Mouse (Mus musculus): ENCODE measurements around the gene Ly6g5c.
"Not testable (repeated sequence)": the region's sequence is repeated elsewhere in the genome, so short reads cannot be mapped to it uniquely, and the experiment has no call there.

Gene Ly6g5c

GRCm38 (mm10) chr17:35106522-35106921 lies 1.6 kb upstream of the Ly6g5c start:
- DNase-seq (ENCODE audit: low spot score in 2 of 2), result no peak

DNA sequence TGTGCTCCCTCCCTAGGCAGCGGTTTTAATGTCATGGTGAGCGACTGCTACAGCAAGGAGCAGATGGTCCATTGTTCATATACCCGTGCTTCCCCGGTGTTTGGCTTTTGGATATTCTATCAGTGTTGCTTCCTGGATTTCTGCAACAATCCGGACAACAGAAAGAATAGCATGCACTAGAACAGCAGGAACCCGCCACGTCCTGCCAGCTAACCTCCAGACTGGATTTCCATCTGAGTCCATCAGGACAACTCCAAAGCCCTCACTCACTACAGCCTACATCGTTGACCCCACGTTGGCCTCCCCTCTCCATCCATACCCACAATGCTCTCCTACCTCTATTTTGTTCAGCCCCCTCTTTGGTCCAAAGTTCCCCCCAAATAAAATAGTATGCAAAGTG lies 3.7 kb downstream of the Ly6g5c start:
- DNase-seq (ENCODE audit: low spot score in 2 of 2), result no peak

DNA sequence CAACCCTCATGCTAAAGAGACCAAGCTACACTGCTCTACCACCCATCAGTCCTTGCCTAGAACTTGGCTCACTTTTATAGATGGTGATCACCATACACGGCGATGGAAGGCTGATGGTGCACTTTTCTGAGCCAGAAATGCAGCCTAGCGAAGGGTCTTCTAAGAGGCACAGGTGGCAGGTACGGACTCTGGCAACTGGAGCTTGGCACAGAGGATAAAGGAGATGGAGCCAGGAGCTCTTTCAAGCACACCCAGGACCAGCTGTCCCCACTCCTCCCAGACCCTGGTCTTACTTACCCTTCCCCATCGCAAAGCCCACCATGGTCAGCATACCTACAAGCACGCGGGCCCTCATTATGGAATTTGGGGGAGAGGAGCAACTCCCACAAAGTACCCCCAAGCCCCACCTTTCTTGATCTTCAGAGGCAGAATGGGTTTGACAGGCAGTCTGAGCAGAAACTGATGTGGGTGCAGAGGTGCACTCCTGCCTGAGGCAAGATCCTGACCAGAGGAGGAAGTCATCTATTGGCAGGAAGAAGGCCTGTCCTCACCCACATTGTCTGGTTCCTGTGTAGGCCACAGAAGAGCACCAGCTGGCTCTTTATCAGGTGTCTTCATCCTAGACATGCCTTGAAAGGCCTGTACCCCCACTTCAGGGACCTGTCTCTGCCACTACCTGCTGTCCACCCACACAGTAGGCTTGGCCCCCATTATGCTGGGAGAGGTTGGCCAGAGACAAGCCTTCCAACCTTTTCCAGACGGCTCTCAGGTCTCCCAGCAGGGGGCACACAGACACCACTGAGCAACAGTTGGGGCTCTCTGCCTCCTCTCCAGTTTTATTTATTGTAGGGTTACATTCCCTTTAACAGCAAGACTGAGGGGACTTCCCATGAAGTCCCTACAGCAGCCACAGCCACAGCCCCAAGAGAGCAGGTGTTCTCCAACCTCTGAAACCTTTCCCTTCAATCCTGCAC lies 7.3 kb downstream of the Ly6g5c start, which contains the start of gene Ly6g5b:
Gene Ly6g5b, minus strand, starts transcription at position 383 of the 974 bp plus-strand sequence.
- no peak for DNase-seq (ENCODE audit: low spot score in 2 of 2)

- DNase-seq (ENCODE audit: low spot score in 2 of 2), result no peak
Observed at GRCm38 (mm10) chr17:35120745-35121142, 12.7 kb downstream of the Ly6g5c start.

- peak; percentile 91 to 97 for DNase-seq (ENCODE audit: low spot score in 2 of 2)
Observed at GRCm38 (mm10) chr17:35121143-35121799, 13.2 kb downstream of the Ly6g5c start, which contains the start of gene Gpank1. Gene Gpank1, plus strand, starts transcription at chr17:35121455.

DNA sequence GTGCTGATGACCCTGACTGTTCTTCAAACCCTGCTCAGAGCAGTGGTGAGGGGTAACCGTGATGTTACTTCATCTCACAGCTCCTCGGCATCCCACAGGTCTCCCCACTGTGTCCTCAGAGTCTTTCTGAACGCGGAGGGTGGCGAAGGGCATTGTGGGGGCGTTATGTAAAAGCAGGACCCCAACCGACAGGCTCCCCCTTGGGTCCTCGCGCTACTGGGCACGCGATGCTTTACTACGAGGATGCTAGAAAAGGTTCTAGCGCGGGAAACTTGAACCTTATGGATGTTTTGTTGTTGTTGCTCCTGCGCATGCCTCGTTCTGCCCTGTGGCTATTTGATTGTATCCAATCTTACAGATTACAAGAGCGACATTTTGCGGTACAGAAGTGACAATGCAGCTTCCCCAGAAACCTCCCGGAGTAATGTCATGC lies 13.8 kb downstream of the Ly6g5c start, which contains the start of gene Csnk2b:
Gene Csnk2b, minus strand, starts transcription at position 183 of the 433 bp plus-strand sequence.
- peak in 1 of 2 experiments; percentile 58 for DNase-seq (ENCODE audit: low spot score in 2 of 2)

GRCm38 (mm10) chr17:35123287-35123686 lies 15.2 kb downstream of the Ly6g5c start:
- DNase-seq (ENCODE audit: low spot score in 2 of 2), result not testable (repeated sequence)

DNA sequence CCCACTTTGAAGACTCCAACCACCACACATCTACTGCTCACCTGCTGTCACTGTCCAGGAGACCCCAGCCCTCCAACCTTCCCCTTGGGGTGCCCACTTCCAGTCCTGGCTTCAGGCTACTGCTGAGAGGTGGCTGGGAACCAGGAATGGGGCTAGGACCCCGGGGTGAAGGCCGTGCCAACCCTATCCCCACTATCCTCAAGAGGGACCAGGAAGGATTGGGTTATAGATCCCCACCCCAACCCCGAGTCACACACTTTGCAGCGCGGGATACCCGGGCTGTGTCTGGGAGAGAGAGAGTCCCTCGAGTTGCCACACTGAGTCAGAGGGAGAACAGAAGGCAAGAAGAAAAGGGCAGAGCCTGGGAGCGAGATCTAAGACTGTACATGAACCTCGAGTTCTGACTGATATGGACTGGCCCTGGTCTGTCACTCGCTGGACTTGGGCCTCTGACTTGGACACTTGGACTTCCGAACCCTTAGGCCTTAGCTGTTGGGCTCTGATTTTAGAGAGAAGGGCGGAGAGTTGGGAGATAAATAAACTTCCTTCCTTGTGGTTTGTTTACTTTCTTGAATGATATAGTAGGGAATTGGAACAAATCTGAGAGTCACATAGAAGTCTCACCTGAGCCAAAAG lies 16.3 kb downstream of the Ly6g5c start:
- DNase-seq (ENCODE audit: low spot score in 2 of 2), result not testable (repeated sequence)

DNA sequence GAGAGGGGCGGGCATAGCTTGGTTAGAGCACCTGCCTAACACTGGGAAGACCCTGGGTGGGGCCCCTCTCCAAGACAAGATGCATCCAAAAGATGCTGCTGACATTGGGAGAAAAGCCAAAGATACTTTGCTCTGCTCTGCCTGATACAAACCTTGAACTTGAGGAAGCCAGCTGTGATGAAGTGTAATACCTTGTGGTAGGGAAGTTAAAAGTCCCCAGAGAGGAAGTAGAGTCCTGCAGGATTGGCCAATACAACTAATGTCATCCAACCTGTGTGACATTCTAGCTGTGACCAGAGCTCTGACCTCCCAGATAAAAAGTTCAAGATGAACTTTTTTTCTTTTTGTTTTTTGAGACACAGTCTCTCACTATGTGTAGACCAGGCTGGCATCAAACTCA lies 17.0 kb downstream of the Ly6g5c start:
- DNase-seq (ENCODE audit: low spot score in 2 of 2), result no peak

- DNase-seq (ENCODE audit: low spot score in 2 of 2), result no peak
Observed at GRCm38 (mm10) chr17:35125578-35125977, 17.5 kb downstream of the Ly6g5c start.

GRCm38 (mm10) chr17:35126206-35126611 lies 18.1 kb downstream of the Ly6g5c start, which contains the start of gene D17H6S53E:
Gene D17H6S53E, plus strand, starts transcription at chr17:35126373.
- DNase-seq (ENCODE audit: low spot score in 2 of 2), result peak; percentile 52 to 61

DNA sequence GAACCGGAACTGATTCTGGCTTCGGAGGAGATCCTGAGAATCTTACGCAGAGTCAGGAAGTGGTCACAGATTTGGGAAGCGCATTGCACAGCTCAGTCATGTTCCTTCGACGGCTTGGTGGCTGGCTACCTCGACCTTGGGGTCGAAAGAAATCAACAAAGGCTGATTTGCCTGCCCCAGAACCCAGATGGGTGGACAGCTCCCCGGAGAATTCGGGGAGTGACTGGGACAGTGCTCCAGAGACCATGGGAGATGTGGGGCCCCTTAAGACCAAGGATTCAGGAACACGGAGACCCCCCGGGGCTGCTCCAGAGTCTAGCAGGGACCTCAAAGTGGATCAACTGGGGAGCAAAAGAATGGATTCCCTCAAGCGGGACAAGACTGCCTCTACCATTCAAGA lies 18.9 kb downstream of the Ly6g5c start:
- no peak for DNase-seq (ENCODE audit: low spot score in 2 of 2)

DNA sequence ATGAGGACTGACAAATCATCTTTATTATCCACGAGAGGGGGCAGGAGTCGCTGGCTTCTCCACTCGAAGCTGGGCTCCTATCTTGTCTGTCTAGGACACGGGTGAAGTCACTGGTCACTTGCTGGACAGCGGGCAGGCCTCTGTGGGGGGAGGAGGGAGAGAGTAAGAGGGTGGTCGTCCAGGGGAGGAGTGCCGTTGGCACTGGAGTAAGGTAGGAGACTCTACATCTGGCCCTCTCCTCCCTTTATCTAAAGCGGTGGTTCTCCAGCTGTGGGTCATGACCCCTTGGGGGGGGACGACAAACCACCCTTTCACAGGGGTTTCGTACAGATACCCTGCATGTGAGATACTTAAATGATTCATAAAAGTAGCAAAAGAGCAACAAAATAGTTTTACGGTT lies 20.9 kb downstream of the Ly6g5c start:
- DNase-seq (ENCODE audit: low spot score in 2 of 2), result no peak

DNA sequence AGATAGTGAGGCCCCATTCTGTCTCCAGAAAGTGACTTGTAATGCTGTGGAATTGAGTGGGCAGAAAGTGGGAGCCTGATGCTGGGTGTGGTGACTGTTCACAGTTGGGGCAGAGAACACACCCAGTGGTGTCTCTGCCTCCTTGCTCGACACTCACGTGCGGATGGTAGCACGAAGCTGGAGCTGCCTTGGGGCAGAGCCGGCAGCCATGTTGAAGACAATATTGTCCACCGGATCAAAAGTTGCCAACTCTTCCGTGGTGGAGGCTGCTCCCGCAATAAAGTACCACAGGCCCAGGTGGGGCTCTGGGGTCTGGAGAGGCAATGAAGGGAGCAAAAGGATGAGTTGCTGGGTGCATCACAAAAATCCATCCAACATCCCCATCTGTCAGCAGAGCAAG lies 23.0 kb downstream of the Ly6g5c start:
- no peak for DNase-seq (ENCODE audit: low spot score in 2 of 2)

GRCm38 (mm10) chr17:35131500-35132173 lies 23.6 kb downstream of the Ly6g5c start, which contains the start of gene Apom:
Gene Apom, minus strand, starts transcription at chr17:35132050.
- DNase-seq (ENCODE audit: low spot score in 2 of 2), result no peak

- no peak for DNase-seq (ENCODE audit: low spot score in 2 of 2)
Observed at GRCm38 (mm10) chr17:35132174-35132560, 24.1 kb downstream of the Ly6g5c start.

DNA sequence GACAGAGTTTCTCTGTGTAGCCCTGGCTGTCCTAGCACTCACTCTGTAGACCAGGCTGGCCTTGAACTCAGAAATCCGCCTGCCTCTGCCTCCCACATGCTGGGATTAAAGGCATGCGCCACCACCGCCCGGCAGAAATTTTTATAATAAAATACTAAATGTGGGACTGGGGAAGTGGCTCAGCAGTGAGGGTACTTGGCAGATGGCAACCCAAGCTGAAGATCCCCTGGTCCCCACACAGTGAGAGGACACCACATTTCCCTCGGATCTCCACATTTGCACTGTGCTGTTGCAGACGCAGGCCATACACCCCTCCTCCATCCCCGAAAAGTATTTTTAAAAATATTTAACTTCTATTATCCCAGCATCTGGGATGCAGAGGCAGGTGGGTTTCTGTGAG lies 25.4 kb downstream of the Ly6g5c start:
- no peak for DNase-seq (ENCODE audit: low spot score in 2 of 2)

DNA sequence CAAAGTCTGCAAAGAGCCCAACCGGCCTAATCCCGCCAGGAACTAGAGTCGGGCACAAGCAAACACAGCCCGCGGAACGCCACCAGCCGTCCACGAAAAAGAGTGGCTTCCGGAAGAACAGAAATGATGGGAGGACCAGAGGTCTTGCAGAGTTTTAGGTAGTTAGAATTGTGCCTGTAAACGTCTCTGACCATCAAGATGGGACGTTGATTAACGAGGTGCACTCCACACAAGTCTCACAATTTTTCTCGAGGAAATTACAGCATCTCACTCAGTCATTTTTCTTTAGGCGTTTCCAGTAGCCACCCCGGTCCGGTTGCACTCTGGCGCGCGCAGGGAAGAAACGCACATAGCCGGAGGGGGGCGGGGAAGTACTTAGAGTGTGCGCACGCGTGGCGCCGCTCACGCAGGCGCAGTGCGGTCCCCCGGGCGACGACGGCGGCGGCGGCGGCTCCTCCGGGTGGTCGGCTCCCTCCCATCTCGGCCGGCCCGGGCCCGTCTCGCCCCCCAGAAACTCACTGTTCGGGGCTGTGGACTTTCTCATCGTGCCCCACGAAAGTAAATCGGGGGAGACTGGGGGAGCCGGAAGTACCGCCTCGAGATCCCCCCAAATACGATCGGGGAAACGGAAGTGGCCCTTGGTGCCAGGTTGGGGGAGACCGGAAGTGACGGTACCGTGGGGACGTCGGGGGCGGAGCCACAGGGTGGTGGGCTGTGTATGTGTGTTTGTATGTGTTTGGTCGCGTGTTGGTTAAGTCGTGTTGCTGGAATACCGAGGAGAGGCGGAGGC lies 26.9 kb downstream of the Ly6g5c start, which contains the start of gene Bag6:
Gene Bag6, plus strand, starts transcription at position 378 of the 790 bp plus-strand sequence.
- DNase-seq (ENCODE audit: low spot score in 2 of 2), result peak; percentile 84 to 96

DNA sequence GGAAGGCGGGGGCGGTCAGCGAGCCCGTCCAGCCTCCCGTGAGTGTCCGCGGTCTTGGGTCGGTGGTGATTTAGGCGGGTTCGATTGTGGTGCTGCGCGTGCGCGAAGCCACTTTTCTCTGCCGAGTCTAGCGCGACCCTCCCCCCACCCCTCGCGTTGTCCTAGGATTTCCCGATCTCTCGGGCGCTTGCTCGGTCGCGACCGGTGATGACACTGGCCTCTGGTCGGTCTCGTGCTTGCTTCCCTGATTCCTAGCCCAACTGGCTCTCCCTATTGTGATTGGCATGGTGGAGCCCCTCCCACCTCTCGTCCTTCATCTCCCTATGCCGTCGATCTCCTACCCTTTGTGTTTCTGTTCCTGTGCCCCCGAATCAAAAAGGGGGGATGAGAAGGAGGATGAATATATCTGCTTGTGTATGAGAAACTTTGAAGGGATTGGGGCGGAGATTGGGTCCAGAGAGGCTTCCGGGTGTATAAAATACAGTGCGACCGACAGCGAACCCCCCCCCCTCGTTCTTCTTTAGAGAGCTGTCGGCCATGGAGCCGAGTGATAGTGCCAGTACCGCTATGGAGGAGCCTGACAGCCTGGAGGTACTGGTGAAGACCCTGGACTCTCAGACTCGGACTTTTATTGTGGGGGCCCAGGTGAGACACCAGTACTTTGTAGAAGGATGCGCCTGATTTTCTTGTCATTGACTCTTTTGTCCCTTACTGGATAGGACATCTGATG lies 27.7 kb downstream of the Ly6g5c start:
- DNase-seq (ENCODE audit: low spot score in 2 of 2), result no peak

GRCm38 (mm10) chr17:35139269-35139668 lies 31.2 kb downstream of the Ly6g5c start:
- no peak for DNase-seq (ENCODE audit: low spot score in 2 of 2)

Measured in cerebellum, postnatal 4 days (tissue).